Mouse (Mus musculus) hematopoietic stem cell, adult 5-6 weeks (primary cell): ENCODE measurements around the gene Tmem132d. TPM values are rescaled to one million over a fixed set of nuclear protein-coding genes. Genes with fewer than 3 reads are reported as not detected.

Experiments
- ATAC-seq, 2 experiments: fragments of 125-278 bp in 1 of 2; replicated peaks in 1 of 2; 2 replicates each; pipeline ENCODE4 v1.8.0; 2016 to 2017; ENCODE audit warnings: inconsistent platforms in 2 of 2, mild to moderate bottlenecking in 2 of 2, moderate number of reproducible peaks in 2 of 2, low read depth in 1 of 2, moderate TSS enrichment in 1 of 2; ENCODE audit not compliant: low FRiP score in 2 of 2, poor library complexity in 2 of 2, severe bottlenecking in 2 of 2, insufficient read depth in 1 of 2, low TSS enrichment in 1 of 2
- total RNA-seq: library from RNA; stranded (forward); fragments of 172-1452, 232-1000 nt; gene quantifications from 2 replicates; pipeline ENCODE4 v1.2.3, GENCODE M21; 2017

Gene Tmem132d
- total RNA-seq, 1 experiment from 2014 or later, result not detected

DNA sequence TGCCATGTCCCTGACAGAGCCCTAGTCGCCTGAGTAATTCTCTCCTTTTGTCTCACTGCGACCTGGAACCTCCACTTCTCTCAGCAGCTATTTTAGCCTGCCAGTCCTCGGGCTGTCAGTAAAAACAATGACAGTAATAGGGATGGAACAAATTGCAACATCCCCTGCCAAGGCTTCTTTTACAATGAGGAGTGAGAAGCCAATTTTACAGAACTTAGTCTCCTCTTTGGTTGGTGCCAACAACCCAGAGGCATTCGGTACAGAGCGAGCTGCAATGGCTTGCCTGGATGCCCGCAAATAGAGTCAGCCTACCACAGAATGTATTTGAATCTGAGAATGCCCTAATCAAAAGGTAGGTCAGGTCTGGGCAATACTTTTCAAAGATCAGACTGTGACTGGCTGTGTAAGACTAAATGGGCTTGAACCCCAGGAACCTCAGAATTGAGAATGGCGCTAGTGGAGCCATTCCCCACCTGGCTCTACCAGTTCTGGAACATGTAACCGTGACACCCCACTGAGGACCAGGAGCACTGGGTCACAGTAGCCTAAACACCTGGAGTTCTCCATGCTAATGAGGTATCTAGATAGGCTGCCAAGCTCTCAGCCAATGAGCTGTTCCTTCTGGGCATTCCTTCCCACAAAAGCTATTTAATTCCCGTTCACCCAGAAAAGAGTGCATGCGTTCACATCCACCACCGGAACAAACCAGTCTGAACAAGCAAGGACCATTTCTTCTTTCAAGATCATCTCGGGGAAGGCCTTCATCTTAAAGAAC lies 273.8 kb downstream of the Tmem132d start:
- no peak for ATAC-seq

GRCm38 (mm10) chr5:128151461-128151860 lies 281.4 kb downstream of the Tmem132d start:
- no peak for ATAC-seq

GRCm38 (mm10) chr5:128146901-128147645 lies 285.8 kb downstream of the Tmem132d start:
- no peak for ATAC-seq

GRCm38 (mm10) chr5:128144799-128145198 lies 288.1 kb downstream of the Tmem132d start:
- ATAC-seq, result no peak

DNA sequence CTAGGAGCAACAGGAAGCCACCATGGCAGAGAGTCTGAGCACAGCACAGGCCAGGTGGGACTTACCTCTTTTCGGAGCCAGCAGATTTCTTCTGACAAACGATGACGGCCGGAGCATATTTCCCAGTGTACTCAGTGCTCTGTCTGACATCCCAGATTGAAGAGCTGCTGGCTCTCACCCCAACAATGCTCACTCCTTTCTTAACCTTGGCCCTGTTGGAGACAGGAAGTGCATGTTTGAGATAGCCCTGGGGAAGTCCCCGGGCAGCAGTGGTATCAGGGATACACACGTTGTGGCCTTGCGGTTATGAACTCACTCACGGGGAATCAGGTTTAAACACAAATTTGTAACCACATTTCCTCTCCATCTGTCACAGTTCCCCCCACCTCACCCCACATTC lies 296.1 kb downstream of the Tmem132d start:
- peak; percentile 93 to 95 for ATAC-seq

DNA sequence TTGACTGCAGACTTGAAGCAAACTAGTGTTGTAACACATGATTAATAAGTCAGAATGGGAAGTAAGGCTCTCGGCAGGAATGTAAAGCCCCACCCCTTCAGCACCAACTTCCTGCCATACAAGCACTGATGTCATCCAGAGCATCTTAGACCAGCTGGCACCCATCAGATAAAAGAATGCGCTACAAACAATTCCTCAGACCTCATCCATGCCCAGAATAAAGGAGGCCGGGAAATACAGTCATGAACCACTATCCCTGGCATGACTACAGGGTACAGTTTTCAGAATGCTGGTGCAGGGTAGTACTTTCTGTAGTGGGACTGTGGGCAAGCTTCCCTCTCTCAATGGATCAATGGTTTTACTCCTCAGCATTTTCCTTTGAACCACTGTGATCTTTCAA lies 310.2 kb downstream of the Tmem132d start:
- peak; percentile 12 to 32; a peak in 1 of 4 replicates for ATAC-seq

DNA sequence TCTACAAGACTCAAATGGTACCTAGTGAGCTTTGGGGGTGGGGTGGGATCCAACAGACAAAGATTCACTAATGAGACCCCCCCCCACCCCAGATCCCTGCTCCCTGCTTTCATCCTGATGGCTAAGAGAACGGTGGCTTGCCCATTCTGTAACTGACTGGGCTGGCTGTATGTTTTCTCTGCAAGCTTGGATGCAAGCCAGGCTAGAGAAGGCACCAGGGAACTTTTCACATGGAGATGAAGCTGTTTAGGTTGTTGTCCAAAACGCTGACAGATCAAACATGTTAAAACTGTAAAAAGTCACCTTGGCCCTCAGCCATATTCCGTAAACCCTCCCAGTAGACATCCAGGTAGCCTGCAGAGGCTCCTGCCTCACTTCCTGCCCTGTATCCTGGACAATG lies 313.7 kb downstream of the Tmem132d start:
- no peak for ATAC-seq

DNA sequence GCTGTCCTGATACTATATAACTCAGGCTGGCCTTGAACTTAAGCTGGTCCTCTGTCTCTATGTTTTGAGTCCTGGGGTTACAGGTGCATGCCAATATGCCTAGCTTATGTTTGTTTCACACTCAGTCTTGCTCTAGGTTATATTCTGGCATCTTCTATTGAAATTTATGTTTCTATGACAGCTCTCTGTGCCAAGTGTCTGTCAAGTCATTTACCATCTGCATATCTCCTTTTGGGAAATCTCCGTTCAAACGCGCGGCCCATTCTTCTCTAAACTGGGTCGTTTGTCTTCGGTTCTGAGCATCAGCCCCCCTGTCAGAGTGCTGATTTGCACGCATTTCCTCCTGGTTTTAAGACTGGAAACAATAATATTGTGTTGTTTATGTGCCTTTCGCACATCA lies 319.8 kb downstream of the Tmem132d start:
- ATAC-seq, result no peak

DNA sequence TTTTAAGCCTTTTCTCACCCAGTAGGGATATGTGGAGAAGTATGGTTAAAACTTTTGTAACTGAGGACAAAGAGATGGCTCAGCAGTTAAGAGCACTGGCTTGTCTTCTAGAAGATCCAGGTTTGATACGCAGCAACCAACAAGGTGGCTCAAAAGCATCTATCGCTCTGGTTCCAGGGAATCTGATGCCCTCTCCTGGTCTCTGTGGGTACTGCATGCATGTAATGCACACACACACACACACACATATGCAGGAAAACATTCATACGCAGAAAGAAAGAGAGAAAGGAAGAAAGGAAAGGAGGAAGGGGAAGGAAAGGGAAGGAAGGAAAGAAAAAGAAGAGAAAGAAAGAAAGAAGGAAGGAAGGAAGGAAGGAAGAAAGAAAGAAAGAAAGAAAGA lies 320.4 kb downstream of the Tmem132d start:
- no peak for ATAC-seq

GRCm38 (mm10) chr5:128111664-128112063 lies 321.2 kb downstream of the Tmem132d start:
- no peak for ATAC-seq

- no peak for ATAC-seq
Measured at GRCm38 (mm10) chr5:128102556-128102955, 330.3 kb downstream of the Tmem132d start.

DNA sequence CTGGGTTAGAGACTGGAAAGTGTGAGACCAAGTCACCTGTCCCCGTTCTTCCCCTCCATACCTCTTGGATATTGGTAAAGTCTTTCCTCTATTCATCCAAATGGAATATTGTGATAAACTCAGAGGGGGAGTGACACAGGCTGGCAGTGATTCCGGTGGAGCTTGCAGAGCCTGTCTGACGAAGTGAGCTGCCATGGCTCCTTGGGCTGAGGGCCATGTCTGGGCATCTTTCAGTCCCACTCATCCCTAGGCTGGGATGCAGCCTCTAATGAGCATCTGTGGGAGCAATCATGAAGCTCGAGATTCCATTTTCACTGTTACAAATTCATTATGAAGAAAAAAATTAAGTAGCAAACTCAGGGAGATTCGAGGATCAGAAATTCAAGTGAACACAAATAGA lies 332.5 kb downstream of the Tmem132d start:
- ATAC-seq, result no peak

- ATAC-seq, result no peak
Measured at GRCm38 (mm10) chr5:128099439-128099838, 333.4 kb downstream of the Tmem132d start.

DNA sequence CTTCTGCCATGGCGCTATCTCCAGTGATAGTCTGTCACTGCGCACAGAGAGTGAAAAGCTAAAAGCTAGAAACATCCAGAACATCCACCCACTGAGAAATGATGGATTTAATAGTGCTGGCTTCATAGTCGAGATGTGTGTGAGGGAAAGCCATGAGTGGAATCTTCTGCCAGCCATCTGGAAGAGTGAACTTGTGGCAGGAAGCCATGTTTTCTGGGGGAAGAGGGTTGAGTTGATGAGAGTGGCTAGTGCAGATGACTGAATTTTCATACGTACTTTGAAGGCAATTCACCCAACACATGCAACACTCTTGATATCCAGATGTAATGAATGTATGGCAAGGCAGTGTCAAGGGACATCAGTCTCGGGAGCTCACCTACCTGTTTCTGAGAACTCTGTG lies 342.3 kb downstream of the Tmem132d start:
- no peak for ATAC-seq

DNA sequence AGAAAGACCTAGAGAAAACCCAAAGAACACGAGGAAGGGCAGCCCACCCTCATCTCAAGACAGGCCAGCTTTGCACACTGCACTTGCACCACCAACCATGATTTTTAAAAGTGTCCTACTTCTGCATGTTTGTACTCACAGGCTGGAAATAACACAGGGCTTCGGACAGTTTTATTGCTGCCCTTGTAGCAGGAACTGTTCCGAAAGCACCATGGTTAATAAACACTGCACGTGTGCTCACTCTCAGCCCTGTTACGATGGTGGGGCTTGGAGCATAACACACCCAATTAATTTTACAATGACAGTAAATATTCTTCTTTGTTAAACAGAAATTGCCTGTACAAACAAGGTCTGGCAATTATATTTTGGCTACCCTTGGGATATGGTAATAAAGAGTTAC lies 357.4 kb downstream of the Tmem132d start:
- ATAC-seq, result no peak

GRCm38 (mm10) chr5:128072616-128073015 lies 360.3 kb downstream of the Tmem132d start:
- ATAC-seq, result no peak

DNA sequence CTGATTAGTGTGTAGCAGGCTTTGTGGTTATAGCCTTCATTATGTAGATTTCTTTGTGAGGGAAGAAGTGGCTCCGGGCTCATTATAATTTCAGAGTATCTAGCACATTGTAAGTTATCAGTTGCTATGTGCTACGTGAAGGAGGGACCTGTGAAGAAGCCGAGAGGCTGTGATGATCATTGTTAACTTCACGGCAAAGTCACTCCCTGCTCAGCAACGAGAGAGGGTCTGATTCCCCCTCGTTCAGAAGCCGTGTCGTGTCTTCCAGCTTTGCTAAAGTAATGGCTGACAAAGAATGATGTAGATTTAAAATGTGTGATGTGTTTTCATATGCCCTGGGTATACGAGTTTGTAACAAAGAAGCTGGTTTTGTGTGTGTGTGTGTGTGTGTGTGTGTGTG lies 391.1 kb downstream of the Tmem132d start:
- ATAC-seq, result no peak

- no peak for ATAC-seq
Measured at GRCm38 (mm10) chr5:128040036-128040435, 392.8 kb downstream of the Tmem132d start.

GRCm38 (mm10) chr5:128027076-128027475 lies 405.8 kb downstream of the Tmem132d start:
- no peak for ATAC-seq
